Mouse (Mus musculus) intestine, postnatal 0 days (tissue): ENCODE measurements around the gene BC025920. TPM values are rescaled to one million over a fixed set of nuclear protein-coding genes. Genes with fewer than 3 reads are reported as not detected.
"Not testable (repeated sequence)": the region's sequence is repeated elsewhere in the genome, so short reads cannot be mapped to it uniquely, and the experiment has no call there.

Experiments used
- ATAC-seq: fragments of 200-750 bp; cut with Nextera tagmentation; 2 replicates; pipeline ENCODE4 v1.8.0; 2017; ENCODE audit warnings: mild to moderate bottlenecking, moderate TSS enrichment, moderate library complexity
- H3K27ac ChIP-seq: fragments of 300-500 bp; sonication (generic); 2 replicates; pipeline ENCODE4 v1.5.1; 2014; ENCODE audit warnings: mild to moderate bottlenecking, low read depth, low read length, moderate library complexity
- H3K27me3 ChIP-seq: fragments of 300-500 bp; sonication (generic); replicated peaks from 2 replicates; pipeline ENCODE4 v1.6.1; 2014; ENCODE audit warnings: low read length, mixed read lengths; ENCODE audit not compliant: control insufficient read depth, insufficient read depth
- H3K36me3 ChIP-seq: fragments of 300-500 bp; sonication (generic); 2 replicates; pipeline ENCODE4 v1.6.1; 2014; ENCODE audit warnings: mild to moderate bottlenecking, moderate library complexity; ENCODE audit not compliant: control insufficient read depth, insufficient read depth
- H3K4me1 ChIP-seq: fragments of 300-500 bp; sonication (generic); replicated peaks from 2 replicates; pipeline ENCODE4 v1.6.1; 2014; ENCODE audit warnings: antibody characterized with exemption, low read length, mixed read lengths; ENCODE audit not compliant: control insufficient read depth, insufficient read depth
- H3K4me2 ChIP-seq: fragments of 300-500 bp; sonication (generic); replicated peaks from 2 replicates; pipeline ENCODE4 v1.6.1; 2014; ENCODE audit warnings: low read depth, mild to moderate bottlenecking, moderate library complexity
- H3K4me3 ChIP-seq: fragments of 300-500 bp; sonication (generic); 2 replicates; pipeline ENCODE4 v1.5.1; 2014; ENCODE audit warnings: low read depth, low read length
- H3K9ac ChIP-seq: fragments of 300-500 bp; sonication (generic); 2 replicates; pipeline ENCODE4 v1.6.1; 2014; ENCODE audit warnings: mild to moderate bottlenecking, low read depth, low read length
- H3K9me3 ChIP-seq: fragments of 300-500 bp; sonication (generic); 2 replicates; pipeline ENCODE4 v1.6.1; 2016; ENCODE audit warnings: mixed run types; ENCODE audit not compliant: control insufficient read depth
- CTCF ChIP-seq: sonication (generic); IDR thresholded peaks from 2 replicates; pipeline ENCODE4 v1.5.1; 2016; ENCODE audit warnings: low read depth, mild to moderate bottlenecking, control low read depth, antibody characterized with exemption, moderate library complexity
- WGBS: fragments of 180-500 bp; shearing (Covaris S2); extraction: QIAGEN DNeasy Blood & Tissue Kit; methylation state at CpG from one replicate; pipeline ENCODE4 v1.1.7; 2014; 5-methylcytosine and 5-hydroxymethylcytosine counted together
- polyA plus RNA-seq: library from polyadenylated mRNA; unstranded; fragments of >200 nt; fragmentation: Nextera tagmentation; extraction: Ambion mirVana; gene quantifications from 2 replicates; pipeline ENCODE4 v1.2.1, GENCODE M21; 2015

Gene BC025920
- polyA plus RNA-seq, 1 experiment from 2014 or later: 0.20 TPM

GRCm38 (mm10) chr10:81628390-81628789 lies 22.3 kb downstream of the BC025920 start, which contains the start of gene Ankrd24:
TSS of gene Ankrd24 (plus strand) at chr10:81628540.
- no peaks in the 10 kb centered on the region for H3K9me3 ChIP-seq
- no peaks in the 10 kb centered on the region for H3K27me3 ChIP-seq
- peaks cover 10% of the 10 kb centered on the region; the same call in 1 of the 2 replicates for H3K36me3 ChIP-seq
- peaks cover 8% of the 10 kb centered on the region; the same call in 1 of the 2 replicates for H3K4me1 ChIP-seq
- peak within 1 kb of the TSS; percentile 83 for H3K4me2 ChIP-seq
- no peak for ATAC-seq
- WGBS: 81% methylated on average over 16 of the region's 16 CpGs
- peak within 1 kb of the TSS; percentile 62 for H3K9ac ChIP-seq
- H3K27ac ChIP-seq: peak within 1 kb of the TSS; percentile 91
- no peak for TF ChIP-seq CTCF
- peak within 1 kb of the TSS; percentile 72 for H3K4me3 ChIP-seq

GRCm38 (mm10) chr10:81633253-81634099 lies 27.4 kb downstream of the BC025920 start:
- TF ChIP-seq CTCF: no peak
- Histone ChIP-seq H3K4me3 (peak overlapping the region; percentile 39), H3K4me1 (no peaks in the 10 kb centered on the region), H3K27ac (no peak overlapping the region), H3K4me2 (peak overlapping the region; percentile 72), H3K36me3 (no peaks in the 10 kb centered on the region), H3K9me3 (no peaks in the 10 kb centered on the region), H3K27me3 (no peaks in the 10 kb centered on the region), H3K9ac (0 out of 2 replicates have a peak overlapping the region, but pooled peaks have one; percentile 5)
- peak; percentile 88 for ATAC-seq
- 4% methylated on average over 37 of the region's 37 CpGs for WGBS

GRCm38 (mm10) chr10:81636338-81636737 lies 30.3 kb downstream of the BC025920 start:
- 18% methylated on average over 8 of the region's 8 CpGs for WGBS
- no peak overlapping the region for H3K27ac ChIP-seq
- H3K9ac ChIP-seq: no peak overlapping the region
- H3K4me2 ChIP-seq: no peak overlapping the region
- no peak for ATAC-seq
- H3K4me1 ChIP-seq: no peaks in the 10 kb centered on the region
- no peaks in the 10 kb centered on the region for H3K9me3 ChIP-seq
- H3K27me3 ChIP-seq: no peaks in the 10 kb centered on the region
- H3K36me3 ChIP-seq: no peaks in the 10 kb centered on the region; the same call in 1 of the 2 replicates
- H3K4me3 ChIP-seq: no peak overlapping the region
- TF ChIP-seq CTCF: no peak

GRCm38 (mm10) chr10:81638101-81638500 lies 32.0 kb downstream of the BC025920 start:
- Histone ChIP-seq H3K36me3 (no peaks in the 10 kb centered on the region; the same call in 1 of the 2 replicates), H3K9me3 (no peaks in the 10 kb centered on the region), H3K4me2 (no peak overlapping the region), H3K27ac (no peak overlapping the region), H3K4me3 (no peak overlapping the region), H3K4me1 (0 out of 2 replicates have a peak, but pooled peaks cover 4% of the 10 kb centered on the region), H3K27me3 (no peaks in the 10 kb centered on the region), H3K9ac (no peak overlapping the region)
- 71% methylated on average over 6 of the region's 6 CpGs for WGBS
- ATAC-seq: no peak
- TF ChIP-seq CTCF: no peak

GRCm38 (mm10) chr10:81640825-81641224 lies 34.8 kb downstream of the BC025920 start:
- H3K9ac ChIP-seq, ATAC-seq, H3K4me1 ChIP-seq, H3K27me3 ChIP-seq, H3K9me3 ChIP-seq, H3K36me3 ChIP-seq, H3K27ac ChIP-seq, H3K4me2 ChIP-seq, H3K4me3 ChIP-seq: not testable (repeated sequence)
- 28% methylated on average over 4 of the region's 4 CpGs for WGBS

- H3K4me3 ChIP-seq: no peak overlapping the region
- no peak overlapping the region; the same call in 1 of the 2 replicates for H3K9ac ChIP-seq
- no peak for ATAC-seq
- 0 out of 2 replicates have a peak, but pooled peaks cover 4% of the 10 kb centered on the region for H3K4me1 ChIP-seq
- H3K27me3 ChIP-seq: no peaks in the 10 kb centered on the region
- H3K9me3 ChIP-seq: no peaks in the 10 kb centered on the region
- no peak overlapping the region for H3K27ac ChIP-seq
- WGBS: 87% methylated on average over 2 of the region's 2 CpGs
- H3K4me2 ChIP-seq: no peak overlapping the region
- no peaks in the 10 kb centered on the region; the same call in 1 of the 2 replicates for H3K36me3 ChIP-seq
- no peak for TF ChIP-seq CTCF
Measured at GRCm38 (mm10) chr10:81641566-81641965, 35.5 kb downstream of the BC025920 start.
